Mouse (Mus musculus) stomach, postnatal 0 days (tissue): ENCODE results near the gene Agrn. TPM values are rescaled to one million over a fixed set of nuclear protein-coding genes. Genes with fewer than 3 reads are reported as not detected.

Experiments
- ATAC-seq: fragments of 200-750 bp; cut with Nextera tagmentation; 2 replicates; pipeline ENCODE4 v1.8.0; 2017; ENCODE audit not compliant: low FRiP score, low TSS enrichment
- DNase-seq: peaks from one replicate; pipeline ENCODE4 v3.0.0-alpha.2; 2016; ENCODE audit warnings: low spot score
- H3K27ac ChIP-seq: fragments of 300-500 bp; sonication (generic); replicated peaks from 2 replicates; pipeline ENCODE4 v1.5.1; 2014; ENCODE audit warnings: mild to moderate bottlenecking, control low read depth
- H3K27me3 ChIP-seq: fragments of 300-500 bp; sonication (generic); 2 replicates; pipeline ENCODE4 v1.6.1; 2014; ENCODE audit warnings: low read length; ENCODE audit not compliant: control insufficient read depth, insufficient read depth
- H3K36me3 ChIP-seq: fragments of 300-500 bp; sonication (generic); 2 replicates; pipeline ENCODE4 v1.6.1; 2014; ENCODE audit warnings: low read length, mixed read lengths; ENCODE audit not compliant: control insufficient read depth, insufficient read depth
- H3K4me1 ChIP-seq: fragments of 300-500 bp; sonication (generic); replicated peaks from 2 replicates; pipeline ENCODE4 v1.6.1; 2014; ENCODE audit warnings: antibody characterized with exemption; ENCODE audit not compliant: control insufficient read depth, insufficient read depth
- H3K4me2 ChIP-seq: fragments of 300-500 bp; sonication (generic); replicated peaks from 2 replicates; pipeline ENCODE4 v1.6.1; 2014; ENCODE audit warnings: low read depth, mild to moderate bottlenecking, control low read depth, moderate library complexity
- H3K4me3 ChIP-seq: fragments of 300-500 bp; sonication (generic); 2 replicates; pipeline ENCODE4 v1.5.1; 2014; ENCODE audit warnings: low read depth, low read length, control low read depth
- H3K9ac ChIP-seq: fragments of 300-500 bp; sonication (generic); 2 replicates; pipeline ENCODE4 v1.6.1; 2014; ENCODE audit warnings: mild to moderate bottlenecking, low read length, control low read depth, mixed read lengths
- H3K9me3 ChIP-seq: fragments of 300-500 bp; sonication (generic); 2 replicates; pipeline ENCODE4 v1.6.1; 2016; ENCODE audit warnings: low read length; ENCODE audit not compliant: control insufficient read depth
- CTCF ChIP-seq: IDR thresholded peaks from 2 replicates; pipeline ENCODE4 v1.5.1; 2016; ENCODE audit warnings: antibody characterized with exemption, low read depth, mild to moderate bottlenecking, moderate library complexity
- EP300 ChIP-seq: optimal IDR thresholded peaks from 2 replicates; pipeline ENCODE3; 2016; ENCODE audit warnings: antibody characterized with exemption
- WGBS: fragments of 180-500 bp; shearing (Covaris S2); extraction: QIAGEN DNeasy Blood & Tissue Kit; methylation state at CpG from one replicate; pipeline ENCODE4 v1.1.7; 2014; 5-methylcytosine and 5-hydroxymethylcytosine counted together
- polyA plus RNA-seq: library from polyadenylated mRNA; unstranded; fragments of >200 nt; fragmentation: Nextera tagmentation; extraction: Ambion mirVana; gene quantifications from 2 replicates; pipeline ENCODE4 v1.2.1, GENCODE M21; 2015

Agrn gene
- 17.7 and 21.4 TPM in 2 replicates for polyA plus RNA-seq

- Histone ChIP-seq H3K36me3 (no peaks in the 10 kb centered on the region; the same call in 1 of the 2 replicates), H3K27ac (peak within 1 kb of the TSS; percentile 92), H3K4me3 (peak within 1 kb of the TSS; percentile 88), H3K9ac (peak within 1 kb of the TSS; percentile 84), H3K4me2 (peak within 1 kb of the TSS; percentile 94), H3K27me3 (no peaks in the 10 kb centered on the region), H3K4me1 (peaks cover 11% of the 10 kb centered on the region), H3K9me3 (no peaks in the 10 kb centered on the region)
- ATAC-seq (peak; percentile 80), DNase-seq (peak; percentile 82)
- no peak for TF ChIP-seq EP300
- no peak for TF ChIP-seq CTCF
- under 1% methylated on average over 33 of the region's 88 CpGs for WGBS
These were observed at the start of gene Agrn for GRCm38 (mm10) chr4:156197131-156197828. Gene Agrn (minus strand): TSS chr4:156197488.

DNA sequence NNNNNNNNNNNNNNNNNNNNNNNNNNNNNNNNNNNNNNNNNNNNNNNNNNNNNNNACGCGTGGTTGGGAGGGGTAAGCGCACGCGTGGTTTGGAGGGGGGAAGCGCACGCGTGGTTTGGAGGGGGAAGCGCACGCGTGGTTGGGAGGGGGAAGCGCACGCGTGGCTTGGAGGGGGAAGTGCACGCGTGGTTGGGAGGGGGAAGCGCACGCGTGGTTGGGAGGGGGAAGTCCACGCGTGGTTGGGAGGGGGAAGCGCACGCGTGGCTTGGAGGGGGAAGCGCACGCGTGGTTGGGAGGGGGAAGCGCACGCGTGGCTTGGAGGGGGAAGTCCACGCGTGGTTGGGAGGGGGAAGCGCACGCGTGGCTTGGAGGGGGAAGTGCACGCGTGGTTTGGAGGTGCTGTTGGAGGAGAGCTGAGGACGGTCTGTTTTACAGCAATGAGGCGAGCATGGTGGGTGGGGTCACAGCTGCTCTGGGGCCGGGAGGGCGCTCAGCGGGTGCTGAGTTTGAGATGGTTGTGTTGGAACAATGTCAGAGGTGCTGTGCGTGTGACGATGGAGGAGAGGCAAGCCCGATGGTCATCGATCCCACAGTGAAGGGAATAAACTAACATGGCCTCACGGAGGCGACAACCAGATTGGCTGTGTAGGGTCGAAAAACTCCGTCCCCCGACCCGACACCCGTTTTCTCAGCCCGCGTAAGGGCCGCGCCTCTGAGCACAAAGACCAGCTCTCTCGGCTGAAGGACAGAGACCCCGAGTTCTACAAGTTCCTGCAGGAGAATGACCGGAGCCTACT, 39.6 kb upstream of the Agrn start:
- no peak overlapping the region for H3K27ac ChIP-seq
- ATAC-seq (no peak), DNase-seq (peak; percentile 51)
- TF ChIP-seq CTCF, result no peak
- no peak for TF ChIP-seq EP300
- H3K36me3 ChIP-seq, result peaks cover 21% of the 10 kb centered on the region
- 19% methylated on average over 54 of the region's 60 CpGs for WGBS
- H3K4me1 ChIP-seq, result no peaks in the 10 kb centered on the region; the same call in 1 of the 2 replicates
- H3K9me3 ChIP-seq, result no peaks in the 10 kb centered on the region
- H3K27me3 ChIP-seq, result no peaks in the 10 kb centered on the region
- H3K9ac ChIP-seq, result no peak overlapping the region; the same call in 1 of the 2 replicates
- peak overlapping the region; percentile 87 for H3K4me3 ChIP-seq
- H3K4me2 ChIP-seq, result peak overlapping the region; percentile 96

- Histone ChIP-seq H3K36me3 (peaks cover 15% of the 10 kb centered on the region), H3K27ac (peak within 1 kb of the TSS; percentile 93), H3K4me2 (peak within 1 kb of the TSS; percentile 96), H3K9ac (peak within 1 kb of the TSS; percentile 70), H3K27me3 (no peaks in the 10 kb centered on the region), H3K4me3 (peak within 1 kb of the TSS; percentile 87), H3K4me1 (no peaks in the 10 kb centered on the region; the same call in 1 of the 2 replicates), H3K9me3 (no peaks in the 10 kb centered on the region)
- under 1% methylated on average over 87 of the region's 90 CpGs for WGBS
- DNase-seq, result peak; percentile 96
- peak; percentile 93 for ATAC-seq
- TF ChIP-seq CTCF (0 out of 2 replicates have a peak, but pooled peaks have one; percentile 12), EP300 (no peak)
These were observed 38.7 kb upstream of the Agrn start, which contains the start of gene Noc2l for GRCm38 (mm10) chr4:156235808-156236533. Gene Noc2l (plus strand): TSS chr4:156236010.

- no peak for ATAC-seq
- DNase-seq, result no peak
- WGBS, result 2% methylated on average over 15 of the region's 15 CpGs
These were observed 38.1 kb upstream of the Agrn start for GRCm38 (mm10) chr4:156235360-156235770.

GRCm38 (mm10) chr4:156234701-156235213, 37.5 kb upstream of the Agrn start, which contains the start of gene Plekhn1:
Gene Plekhn1 (minus strand): TSS chr4:156234857.
- Histone ChIP-seq H3K4me3 (peak within 1 kb of the TSS; percentile 87), H3K4me1 (no peaks in the 10 kb centered on the region; the same call in 1 of the 2 replicates), H3K9me3 (no peaks in the 10 kb centered on the region), H3K36me3 (peaks cover 18% of the 10 kb centered on the region), H3K27me3 (no peaks in the 10 kb centered on the region), H3K9ac (peak within 1 kb of the TSS; percentile 67), H3K27ac (peak within 1 kb of the TSS; percentile 93), H3K4me2 (peak within 1 kb of the TSS; percentile 96)
- peak; percentile 21 for ATAC-seq
- WGBS, result under 1% methylated on average over 39 of the region's 48 CpGs
- TF ChIP-seq EP300 (no peak), CTCF (peak; percentile 1; the same call in 1 of the 2 replicates)
- DNase-seq, result peak; percentile 82

More at GRCm38 (mm10) chr4:156235360-156235770, 38.1 kb upstream of the Agrn start:
- H3K4me3 ChIP-seq, result peak overlapping the region; percentile 87
- no peaks in the 10 kb centered on the region for H3K27me3 ChIP-seq
- peak overlapping the region; percentile 96 for H3K4me2 ChIP-seq
- H3K9me3 ChIP-seq, result no peaks in the 10 kb centered on the region
- TF ChIP-seq EP300, result no peak
- TF ChIP-seq CTCF, result peak; percentile 55; the same call in 1 of the 2 replicates
- peaks cover 14% of the 10 kb centered on the region for H3K36me3 ChIP-seq
- peak overlapping the region; percentile 93 for H3K27ac ChIP-seq
- peak overlapping the region; percentile 56; the same call in 1 of the 2 replicates for H3K9ac ChIP-seq
- H3K4me1 ChIP-seq, result no peaks in the 10 kb centered on the region; the same call in 1 of the 2 replicates
